Mouse (Mus musculus): Measurements from ENCODE around the gene Isoc2a.

Gene Isoc2a

GRCm38 (mm10) chr7:4936832-4937231 is 59.9 kb downstream of the Isoc2a start:
- in situ Hi-C loops (cut with MboI, MseI) = no loop called here

GRCm38 (mm10) chr7:4937392-4937791 is 60.4 kb downstream of the Isoc2a start:
- in situ Hi-C loops (cut with MboI, MseI) = no loop called here

GRCm38 (mm10) chr7:4938456-4938855 is 61.5 kb downstream of the Isoc2a start:
- in situ Hi-C loops (cut with MboI, MseI) = no loop called here

- in situ Hi-C loops (cut with MboI, MseI) = loop anchor here (5.0 kb wide), 1 partner anchor 112 kb away; the partner anchor contains the start of gene Zfp580
These were observed 63.1 kb downstream of the Isoc2a start for GRCm38 (mm10) chr7:4940068-4940479.

- in situ Hi-C loops (cut with MboI, MseI) = loop anchor here (5.0 kb wide), 1 partner anchor 110 kb away; the partner anchor contains the start of gene Zfp580
These were observed 65.7 kb downstream of the Isoc2a start for GRCm38 (mm10) chr7:4942673-4943072.

GRCm38 (mm10) chr7:4943223-4943815 is 66.4 kb downstream of the Isoc2a start:
- in situ Hi-C loops (cut with MboI, MseI) = loop anchor here (5.0 kb wide), 1 partner anchor 109 kb away; the partner anchor contains the start of gene Zfp580
